Mouse (Mus musculus) hindbrain, embryonic 12.5 days (tissue): ENCODE measurements around the gene Ccdc185. TPM values are rescaled to one million over a fixed set of nuclear protein-coding genes. Genes with fewer than 3 reads are reported as not detected.

Experiments
- ATAC-seq: fragments of 200-750 bp; cut with Nextera tagmentation; 2 replicates; pipeline ENCODE4 v1.8.0; 2017; ENCODE audit warnings: moderate TSS enrichment; ENCODE audit not compliant: low FRiP score
- H3K27ac ChIP-seq: fragments of 300-500 bp; sonication (generic); 2 replicates; pipeline ENCODE4 v1.5.1; 2016; ENCODE audit warnings: mild to moderate bottlenecking
- H3K27me3 ChIP-seq: fragments of 300-500 bp; sonication (generic); 2 replicates; pipeline ENCODE4 v1.6.1; 2016; ENCODE audit warnings: mild to moderate bottlenecking
- H3K36me3 ChIP-seq: fragments of 300-500 bp; sonication (generic); 2 replicates; pipeline ENCODE4 v1.6.1; 2016; ENCODE audit warnings: mild to moderate bottlenecking
- H3K4me1 ChIP-seq: fragments of 300-500 bp; sonication (generic); 2 replicates; pipeline ENCODE4 v1.6.1; 2016
- H3K4me2 ChIP-seq: fragments of 300-500 bp; sonication (generic); replicated peaks from 2 replicates; pipeline ENCODE4 v1.6.1; 2016; ENCODE audit warnings: mild to moderate bottlenecking
- H3K4me3 ChIP-seq: fragments of 300-500 bp; sonication (generic); 2 replicates; pipeline ENCODE4 v1.5.1; 2016; ENCODE audit warnings: mild to moderate bottlenecking
- H3K9ac ChIP-seq: fragments of 300-500 bp; sonication (generic); 2 replicates; pipeline ENCODE4 v1.6.1; 2016; ENCODE audit warnings: mild to moderate bottlenecking, moderate library complexity
- H3K9me3 ChIP-seq: fragments of 300-500 bp; sonication (generic); replicated peaks from 2 replicates; pipeline ENCODE4 v1.6.1; 2016; ENCODE audit warnings: mild to moderate bottlenecking
- WGBS: fragments of 180-500 bp; shearing (Covaris S2); methylation state at CpG from one replicate; pipeline ENCODE4 v1.1.7; 2016; 5-methylcytosine and 5-hydroxymethylcytosine counted together
- polyA plus RNA-seq: library from polyadenylated mRNA; unstranded; fragments of >200 nt; fragmentation: Nextera tagmentation; extraction: Ambion mirVana; gene quantifications from 2 replicates; pipeline ENCODE4 v1.2.1, GENCODE M21; 2016

The Ccdc185 gene
- polyA plus RNA-seq, 1 experiment from 2014 or later: not detected

DNA sequence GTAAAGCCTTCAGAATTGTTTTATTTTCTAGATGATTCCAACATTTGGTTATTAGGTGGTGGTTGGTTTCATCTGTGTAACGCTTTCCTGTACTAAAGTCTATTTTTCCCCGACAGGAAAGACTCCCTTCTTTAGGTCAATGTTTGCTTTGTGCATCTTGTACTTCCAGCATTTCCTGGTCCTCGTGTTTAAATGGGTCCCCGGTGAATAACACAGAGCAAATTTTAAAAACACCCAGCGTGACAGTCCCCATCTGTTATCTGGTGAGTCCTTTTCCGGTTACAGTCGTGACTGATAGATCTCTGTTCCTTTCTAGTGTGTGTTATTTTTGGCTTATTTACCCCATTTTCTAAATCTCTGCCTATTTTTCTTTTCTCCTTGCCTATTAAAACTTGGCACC lies 16.3 kb downstream of the Ccdc185 start:
- no peak overlapping the region for H3K9ac ChIP-seq
- no peaks in the 10 kb centered on the region for H3K9me3 ChIP-seq
- H3K36me3 ChIP-seq: no peaks in the 10 kb centered on the region
- ATAC-seq: no peak
- no peak overlapping the region for H3K4me3 ChIP-seq
- no peaks in the 10 kb centered on the region for H3K27me3 ChIP-seq
- H3K4me1 ChIP-seq: peaks cover 3% of the 10 kb centered on the region
- H3K27ac ChIP-seq: no peak overlapping the region
- no peak overlapping the region for H3K4me2 ChIP-seq
- 60% methylated on average over 7 of the region's 7 CpGs for WGBS

DNA sequence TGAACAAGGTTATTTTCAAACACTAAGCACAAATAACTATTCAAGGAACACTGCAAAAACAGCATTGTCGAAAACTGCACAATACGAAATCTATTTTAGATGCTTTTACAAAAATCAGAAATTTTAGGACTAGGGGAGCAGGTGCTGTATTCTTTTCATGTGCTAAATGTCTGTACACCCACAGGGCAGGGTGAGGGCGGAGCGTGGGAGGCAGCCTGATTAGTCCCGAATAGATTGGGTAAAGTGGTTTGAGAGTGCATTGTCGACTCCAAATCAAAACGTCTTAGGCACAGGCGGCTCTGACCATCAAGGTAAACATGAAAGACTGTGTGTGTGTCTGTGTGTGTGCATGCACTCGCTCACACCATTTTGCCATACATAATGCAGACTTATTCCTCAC lies 20.0 kb downstream of the Ccdc185 start:
- H3K27me3 ChIP-seq: no peaks in the 10 kb centered on the region
- H3K4me3 ChIP-seq: no peak overlapping the region
- no peaks in the 10 kb centered on the region for H3K9me3 ChIP-seq
- no peak overlapping the region for H3K9ac ChIP-seq
- H3K36me3 ChIP-seq: no peaks in the 10 kb centered on the region
- no peak overlapping the region for H3K27ac ChIP-seq
- H3K4me1 ChIP-seq: peaks cover 8% of the 10 kb centered on the region
- no peak for ATAC-seq
- H3K4me2 ChIP-seq: no peak overlapping the region
- 75% methylated on average over 9 of the region's 9 CpGs for whole genome bisulfite sequencing

DNA sequence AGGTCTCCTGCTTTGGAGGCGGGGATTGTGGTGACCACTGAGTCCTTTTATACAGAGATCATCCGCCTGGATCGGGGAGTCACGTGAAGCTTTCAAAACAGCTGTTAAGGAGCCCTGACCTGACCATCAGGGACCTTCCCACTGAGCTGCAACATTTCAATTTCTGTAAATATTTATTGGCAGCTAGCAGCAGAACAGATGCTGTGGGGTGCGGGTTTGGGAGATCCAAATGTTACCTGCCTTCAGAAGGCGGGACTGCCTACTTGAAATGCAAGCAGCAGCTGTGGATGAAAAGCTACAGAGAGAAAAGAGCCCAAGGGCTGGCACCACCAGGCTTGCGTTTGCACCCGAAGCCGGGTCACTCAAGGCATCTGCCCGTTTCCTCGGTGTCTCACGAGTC lies 21.4 kb downstream of the Ccdc185 start:
- H3K27ac ChIP-seq: no peak overlapping the region
- peaks cover 8% of the 10 kb centered on the region for H3K4me1 ChIP-seq
- no peaks in the 10 kb centered on the region for H3K27me3 ChIP-seq
- H3K9me3 ChIP-seq: no peaks in the 10 kb centered on the region
- no peaks in the 10 kb centered on the region for H3K36me3 ChIP-seq
- H3K4me2 ChIP-seq: no peak overlapping the region
- no peak for ATAC-seq
- WGBS: 52% methylated on average over 12 of the region's 12 CpGs
- H3K9ac ChIP-seq: no peak overlapping the region
- H3K4me3 ChIP-seq: no peak overlapping the region

DNA sequence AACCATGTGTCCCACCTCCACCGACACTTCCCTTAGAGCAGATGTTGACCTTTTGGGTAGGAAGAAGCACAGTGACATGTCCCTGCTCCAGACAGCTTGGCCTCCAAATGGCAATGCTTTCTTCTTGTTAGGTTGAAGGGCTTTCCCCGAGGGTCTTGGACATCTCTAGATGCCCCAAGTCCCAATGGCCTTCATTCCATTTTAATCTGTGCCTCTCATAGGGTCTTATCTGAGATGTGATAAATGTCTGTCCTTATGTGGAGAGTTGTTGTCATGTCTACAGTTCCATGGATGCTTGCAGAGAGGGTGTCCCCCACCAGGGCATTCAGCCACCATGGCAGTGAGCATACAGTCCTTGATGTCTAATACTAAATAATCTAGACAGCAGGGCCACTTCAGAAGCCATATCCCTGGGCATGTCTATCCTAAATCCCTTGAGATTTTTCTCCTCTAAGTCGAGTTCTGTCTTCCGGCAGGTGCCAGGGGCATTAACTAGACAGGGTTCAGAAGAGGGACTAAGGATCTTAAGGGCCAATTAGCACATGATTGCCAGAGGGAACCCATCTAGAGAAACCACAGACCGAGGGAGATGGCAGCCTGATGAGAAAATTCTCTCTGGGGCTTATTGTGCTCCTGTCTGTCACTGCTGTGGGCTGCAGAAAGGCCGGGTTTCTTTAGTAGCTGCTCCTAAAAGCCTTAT lies 34.6 kb downstream of the Ccdc185 start:
- WGBS: 72% methylated on average over 6 of the region's 6 CpGs
- Histone ChIP-seq H3K4me3 (no peak overlapping the region), H3K27ac (no peak overlapping the region), H3K36me3 (no peaks in the 10 kb centered on the region), H3K9ac (no peak overlapping the region), H3K9me3 (no peaks in the 10 kb centered on the region), H3K27me3 (no peaks in the 10 kb centered on the region), H3K4me2 (no peak overlapping the region), H3K4me1 (peaks cover 7% of the 10 kb centered on the region; the same call in 1 of the 2 replicates)
- no peak for ATAC-seq

DNA sequence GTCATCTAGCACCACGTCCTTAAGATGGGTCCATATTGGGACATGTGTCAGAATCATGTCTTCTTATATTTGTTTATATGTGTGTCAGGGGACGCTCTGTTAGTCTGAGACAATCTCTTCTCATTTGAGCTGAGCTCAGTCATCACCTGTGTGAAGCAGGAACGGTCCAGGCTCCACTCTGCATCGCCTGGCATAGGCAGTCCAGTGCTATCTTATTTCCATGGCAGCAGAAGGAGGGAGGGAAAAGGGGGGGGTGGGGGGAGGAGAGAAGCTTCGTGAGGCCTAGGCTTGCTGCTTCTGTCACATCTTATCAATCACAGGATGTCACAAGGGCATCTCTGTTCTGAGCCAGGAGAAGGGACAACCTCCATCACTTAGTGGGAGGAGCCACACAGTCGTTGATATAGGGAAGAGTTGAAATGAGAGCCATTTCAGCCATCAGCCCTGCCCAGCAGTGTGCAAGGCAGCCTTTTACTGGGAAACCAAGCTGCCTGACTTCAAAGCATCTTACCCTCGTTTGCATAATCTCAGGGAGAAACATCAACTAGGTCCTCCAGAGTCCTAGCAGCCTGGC lies 37.5 kb downstream of the Ccdc185 start:
- Histone ChIP-seq H3K27me3 (no peaks in the 10 kb centered on the region), H3K4me2 (no peak overlapping the region), H3K36me3 (no peaks in the 10 kb centered on the region), H3K27ac (no peak overlapping the region), H3K9me3 (peaks cover 5% of the 10 kb centered on the region; the same call in 1 of the 2 replicates), H3K9ac (no peak overlapping the region), H3K4me3 (no peak overlapping the region), H3K4me1 (peaks cover 7% of the 10 kb centered on the region; the same call in 1 of the 2 replicates)
- 45% methylated on average over 7 of the region's 7 CpGs for WGBS
- no peak for ATAC-seq

DNA sequence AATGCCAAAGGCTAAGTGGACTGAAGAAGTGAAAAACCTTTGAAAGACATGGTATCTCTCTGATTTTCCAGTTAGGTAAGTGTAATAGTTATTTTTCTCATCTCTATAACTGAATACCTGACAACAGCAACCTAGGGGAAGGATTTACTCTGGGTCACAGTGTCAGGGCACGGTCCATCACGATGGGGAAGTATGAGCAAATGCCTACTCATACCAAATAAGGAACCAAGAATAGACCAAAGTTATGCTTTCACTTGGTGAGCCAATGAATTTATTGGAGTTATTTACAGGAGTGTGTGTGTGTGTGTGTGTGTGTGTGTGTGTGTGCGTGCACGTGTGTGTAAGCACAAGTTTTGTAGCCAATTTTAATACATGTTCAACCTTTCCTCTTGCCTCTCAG lies 41.5 kb downstream of the Ccdc185 start:
- WGBS: 93% methylated on average over 4 of the region's 4 CpGs

DNA sequence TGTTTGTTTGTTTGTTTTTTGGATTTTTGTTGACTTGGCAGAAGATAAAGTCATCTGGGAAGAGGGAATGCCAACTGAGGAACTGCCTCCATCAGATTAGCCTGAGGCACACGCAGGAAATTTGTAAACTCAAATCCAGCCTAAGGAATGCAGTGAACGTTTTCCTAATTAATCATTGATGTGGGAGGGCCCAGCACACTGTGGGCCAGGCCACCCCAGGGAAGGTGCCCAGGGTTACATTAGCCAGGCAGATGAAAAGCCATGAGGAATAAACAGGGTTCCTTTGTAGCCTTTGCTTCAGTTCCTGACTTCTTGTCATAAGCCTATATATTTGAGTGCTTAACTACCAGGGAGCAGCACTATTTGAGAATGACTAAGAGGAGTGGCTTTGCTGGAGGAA lies 44.1 kb downstream of the Ccdc185 start:
- WGBS: 42% methylated on average over 2 of the region's 2 CpGs
- Histone ChIP-seq H3K9me3 (peaks cover 7% of the 10 kb centered on the region; the same call in 1 of the 2 replicates), H3K27ac (no peak overlapping the region), H3K4me2 (no peak overlapping the region), H3K4me1 (peaks cover 2% of the 10 kb centered on the region), H3K4me3 (no peak overlapping the region), H3K36me3 (no peaks in the 10 kb centered on the region), H3K27me3 (no peaks in the 10 kb centered on the region), H3K9ac (no peak overlapping the region)
- no peak for ATAC-seq

More for the DNA sequence above, 41.5 kb downstream of the Ccdc185 start:
- no peak overlapping the region for H3K4me2 ChIP-seq
- H3K4me1 ChIP-seq: peaks cover 7% of the 10 kb centered on the region; the same call in 1 of the 2 replicates
- peaks cover 7% of the 10 kb centered on the region; the same call in 1 of the 2 replicates for H3K9me3 ChIP-seq
- H3K36me3 ChIP-seq: no peaks in the 10 kb centered on the region
- H3K27me3 ChIP-seq: no peaks in the 10 kb centered on the region
- no peak overlapping the region for H3K27ac ChIP-seq
- H3K4me3 ChIP-seq: no peak overlapping the region
- no peak overlapping the region for H3K9ac ChIP-seq
- ATAC-seq: no peak

DNA sequence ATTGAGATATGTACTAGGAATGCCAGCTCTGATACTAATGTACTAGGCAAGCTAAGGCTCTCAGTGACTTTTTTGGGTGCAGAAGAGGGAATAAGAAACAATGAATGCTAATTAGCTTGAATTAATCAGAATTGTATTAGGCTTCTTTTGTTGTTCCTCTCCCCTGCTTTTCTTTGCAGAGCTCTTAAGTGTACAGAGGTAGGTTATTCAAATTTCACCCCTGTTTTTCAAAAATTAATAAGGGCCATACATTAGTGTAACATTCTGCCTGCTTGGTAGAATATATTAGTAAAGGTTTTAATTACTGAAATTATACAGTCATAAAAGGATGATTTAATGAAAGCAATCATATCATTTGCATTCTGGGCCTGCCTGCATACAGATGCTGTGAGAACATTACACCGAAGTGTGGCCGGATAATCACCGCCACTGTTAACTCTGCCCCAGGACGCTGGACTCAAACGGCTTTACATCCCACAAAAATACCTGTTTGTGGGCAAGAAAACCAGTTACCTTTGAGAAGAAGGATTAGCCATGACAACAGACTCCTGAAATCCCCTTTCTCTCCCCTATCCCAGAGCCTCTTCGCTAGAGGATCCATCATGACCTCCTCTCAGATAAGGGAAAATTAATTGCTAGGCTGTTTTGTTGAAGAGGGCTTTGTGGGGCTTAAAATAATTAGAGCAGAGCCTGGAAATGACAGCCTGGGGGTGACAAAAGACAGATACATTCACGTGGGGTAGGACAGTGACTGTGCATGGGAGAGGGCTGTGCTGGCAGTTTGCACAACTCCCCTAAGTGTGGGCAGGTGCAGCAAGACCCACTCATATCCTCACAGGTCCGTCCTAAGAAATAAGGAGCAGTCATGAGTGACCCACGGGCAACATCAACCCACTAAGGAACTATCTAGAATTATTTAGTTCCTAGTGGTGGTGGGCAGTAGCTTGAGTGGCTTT lies 49.3 kb downstream of the Ccdc185 start:
- no peaks in the 10 kb centered on the region for H3K36me3 ChIP-seq
- H3K9me3 ChIP-seq: no peaks in the 10 kb centered on the region
- WGBS: 63% methylated on average over 9 of the region's 9 CpGs
- H3K4me3 ChIP-seq: no peak overlapping the region
- ATAC-seq: peak; percentile 63; the same call in 1 of the 2 replicates
- H3K4me2 ChIP-seq: no peak overlapping the region
- peaks cover 5% of the 10 kb centered on the region for H3K4me1 ChIP-seq
- no peaks in the 10 kb centered on the region for H3K27me3 ChIP-seq
- H3K9ac ChIP-seq: no peak overlapping the region
- H3K27ac ChIP-seq: peak overlapping the region; percentile 18; the same call in 1 of the 2 replicates

Other genes starting within 250 kb of the Ccdc185 start
- 136 and 138 TPM in 2 replicates for gene Capn2, start 231.6 kb downstream of the Ccdc185 start, polyA plus RNA-seq
- gene Capn8, start 184.2 kb downstream of the Ccdc185 start, polyA plus RNA-seq: not detected in 2 replicates
- gene Susd4, start 14.7 kb upstream of the Ccdc185 start, polyA plus RNA-seq: 35.1 and 36.6 TPM in 2 replicates
- gene Tlr5, start 205.6 kb upstream of the Ccdc185 start, polyA plus RNA-seq: 0.23 and 0.56 TPM in 2 replicates